Mouse (Mus musculus): ENCODE measurements at regions not wholly inside any gene's neighbourhood (a gene's known extent, or its start where the extent isn't known, plus 50 kb on each side); places are given as distances from the start of the nearest gene placed in this dataset.

- H3K27ac ChIP-seq (ENCODE audit: low read depth, low read length): no peak overlapping the region
- no peak for ATAC-seq (ENCODE audit: low FRiP score, low TSS enrichment)
- no peaks in the 10 kb centered on the region for H3K4me1 ChIP-seq (ENCODE audit: control insufficient read depth, insufficient read depth, low read length)
- H3K4me3 ChIP-seq (ENCODE audit: low read length): no peak overlapping the region
- no peak overlapping the region for H3K9ac ChIP-seq (ENCODE audit: low read depth, low read length)
- no peak overlapping the region for H3K4me2 ChIP-seq (replicated peaks; ENCODE audit: low read depth, low read length)
- 87% methylated on average over 6 of the region's 6 CpGs for WGBS
- H3K9me3 ChIP-seq (ENCODE audit: control insufficient read depth, low read length): no peaks in the 10 kb centered on the region
- H3K27me3 ChIP-seq (ENCODE audit: control insufficient read depth, insufficient read depth, low read length): no peaks in the 10 kb centered on the region
- H3K36me3 ChIP-seq (ENCODE audit: control insufficient read depth, insufficient read depth, low read length): no peaks in the 10 kb centered on the region
Observed at GRCm38 (mm10) chr7:118303921-118304320, 60.5 kb upstream of the Smg1 start.

DNA sequence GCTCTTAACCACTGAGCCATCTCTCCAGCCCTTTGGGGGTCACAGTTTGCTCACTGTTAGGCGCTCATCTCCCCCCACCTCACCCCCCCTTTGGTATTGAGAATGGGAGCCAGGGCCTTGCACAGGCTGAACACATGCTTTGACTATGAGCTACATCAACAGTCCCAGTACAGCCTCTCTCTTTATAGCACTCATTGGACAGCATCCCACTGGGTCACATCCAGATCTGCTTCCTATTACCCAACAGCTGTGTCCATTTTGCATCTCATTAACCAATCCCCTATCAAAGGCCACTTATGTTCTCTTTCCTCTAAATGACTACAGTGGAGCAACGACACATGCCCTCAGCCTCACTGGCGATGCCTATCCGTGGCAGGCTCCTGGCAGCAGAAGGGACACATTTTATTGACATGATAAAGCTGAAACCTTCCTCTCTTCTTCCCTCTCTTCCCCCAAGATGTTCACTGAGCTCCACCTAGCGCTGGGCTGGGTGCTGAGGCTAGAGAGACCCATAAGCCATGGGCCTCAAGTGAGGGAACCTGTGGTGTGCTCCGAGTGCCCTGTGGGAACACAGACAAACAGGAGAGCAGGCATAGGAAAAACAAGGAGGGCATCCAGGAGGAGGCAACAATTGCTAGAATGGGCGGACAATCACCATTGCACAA, 57.3 kb upstream of the Smg1 start:
- Histone ChIP-seq H3K36me3 (ENCODE audit: control insufficient read depth, insufficient read depth, low read length) (no peaks in the 10 kb centered on the region), H3K9me3 (ENCODE audit: control insufficient read depth, low read length) (no peaks in the 10 kb centered on the region), H3K9ac (ENCODE audit: low read depth, low read length) (no peak overlapping the region), H3K4me3 (ENCODE audit: low read length) (no peak overlapping the region), H3K4me2 (replicated peaks; ENCODE audit: low read depth, low read length) (no peak overlapping the region), H3K27me3 (ENCODE audit: control insufficient read depth, insufficient read depth, low read length) (no peaks in the 10 kb centered on the region), H3K4me1 (ENCODE audit: control insufficient read depth, insufficient read depth, low read length) (no peaks in the 10 kb centered on the region), H3K27ac (ENCODE audit: low read depth, low read length) (no peak overlapping the region)
- 71% methylated on average over 7 of the region's 7 CpGs for WGBS
- no peak; the same call in 1 of the 2 replicates for ATAC-seq (ENCODE audit: low FRiP score, low TSS enrichment)

DNA sequence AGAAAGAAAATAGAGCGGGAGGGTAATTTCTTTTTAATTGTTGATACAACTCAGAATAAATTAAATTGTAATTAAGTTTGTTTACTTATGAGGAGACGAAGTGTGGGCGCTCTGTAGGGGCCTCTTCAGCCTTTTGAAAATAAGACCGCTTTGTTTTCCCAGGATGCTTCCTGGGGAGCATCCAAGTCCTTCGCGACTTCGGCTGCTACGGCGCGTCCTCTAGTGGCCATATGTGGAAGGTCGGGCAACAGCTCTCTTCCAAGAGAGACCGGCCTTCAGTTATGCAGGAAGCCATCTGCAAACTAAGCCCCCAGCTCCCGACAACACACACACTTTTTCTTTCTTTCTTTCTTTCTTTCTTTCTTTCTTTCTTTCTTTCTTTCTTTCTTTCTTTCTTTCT, 54.1 kb upstream of the Smg1 start:
- H3K27ac ChIP-seq (ENCODE audit: low read depth, low read length): no peak overlapping the region
- no peaks in the 10 kb centered on the region for H3K36me3 ChIP-seq (ENCODE audit: control insufficient read depth, insufficient read depth, low read length)
- H3K9me3 ChIP-seq (ENCODE audit: control insufficient read depth, low read length): no peaks in the 10 kb centered on the region
- H3K4me3 ChIP-seq (ENCODE audit: low read length): no peak overlapping the region
- H3K4me2 ChIP-seq (replicated peaks; ENCODE audit: low read depth, low read length): 0 out of 2 replicates have a peak overlapping the region, but pooled peaks have one; percentile 11
- H3K9ac ChIP-seq (ENCODE audit: low read depth, low read length): no peak overlapping the region
- peak; percentile 83 for ATAC-seq (ENCODE audit: low FRiP score, low TSS enrichment)
- H3K27me3 ChIP-seq (ENCODE audit: control insufficient read depth, insufficient read depth, low read length): no peaks in the 10 kb centered on the region
- no peaks in the 10 kb centered on the region for H3K4me1 ChIP-seq (ENCODE audit: control insufficient read depth, insufficient read depth, low read length)
- 4% methylated on average over 13 of the region's 13 CpGs for WGBS

DNA sequence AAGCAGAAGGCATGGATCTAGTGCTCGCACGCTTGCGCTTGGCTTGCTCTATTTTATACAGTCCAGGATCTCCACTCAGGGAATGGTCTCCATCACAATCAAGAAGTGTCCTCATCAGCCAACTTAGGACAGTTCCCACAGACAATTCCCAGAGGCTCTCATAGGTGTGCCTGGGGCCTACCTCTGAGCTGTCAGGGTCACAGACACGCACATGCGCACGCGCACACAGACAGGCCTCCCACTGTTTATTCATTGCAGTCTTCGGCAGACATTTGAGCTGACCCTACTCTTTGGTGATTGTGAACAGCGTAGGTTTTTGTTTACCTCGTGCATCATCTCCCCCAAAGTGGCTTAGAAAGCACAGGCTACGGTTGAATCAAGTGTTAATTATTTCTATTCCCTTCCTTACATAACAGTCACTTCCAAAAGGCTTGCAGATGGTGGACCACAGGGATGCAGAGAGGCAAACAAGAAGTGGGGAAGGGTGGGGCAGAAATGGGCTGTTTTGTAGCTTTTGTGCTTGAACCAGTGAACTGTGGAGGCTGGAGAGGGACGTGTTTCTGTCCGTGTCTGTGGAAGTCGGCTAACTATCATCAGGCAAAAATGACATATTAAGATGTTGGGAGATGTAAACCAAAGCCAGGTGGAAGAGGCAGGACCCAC, 53.5 kb upstream of the Smg1 start:
- Histone ChIP-seq H3K27me3 (ENCODE audit: control insufficient read depth, insufficient read depth, low read length) (no peaks in the 10 kb centered on the region), H3K4me1 (ENCODE audit: control insufficient read depth, insufficient read depth, low read length) (no peaks in the 10 kb centered on the region), H3K9me3 (ENCODE audit: control insufficient read depth, low read length) (no peaks in the 10 kb centered on the region), H3K4me2 (replicated peaks; ENCODE audit: low read depth, low read length) (0 out of 2 replicates have a peak overlapping the region, but pooled peaks have one; percentile 11), H3K27ac (ENCODE audit: low read depth, low read length) (no peak overlapping the region), H3K36me3 (ENCODE audit: control insufficient read depth, insufficient read depth, low read length) (no peaks in the 10 kb centered on the region), H3K4me3 (ENCODE audit: low read length) (no peak overlapping the region), H3K9ac (ENCODE audit: low read depth, low read length) (no peak overlapping the region)
- WGBS: 60% methylated on average over 14 of the region's 14 CpGs
- ATAC-seq (ENCODE audit: low FRiP score, low TSS enrichment): no peak

- no peaks in the 10 kb centered on the region for H3K36me3 ChIP-seq (ENCODE audit: control insufficient read depth, insufficient read depth, low read length)
- no peaks in the 10 kb centered on the region for H3K4me1 ChIP-seq (ENCODE audit: control insufficient read depth, insufficient read depth, low read length)
- no peaks in the 10 kb centered on the region for H3K27me3 ChIP-seq (ENCODE audit: control insufficient read depth, insufficient read depth, low read length)
- no peaks in the 10 kb centered on the region for H3K9me3 ChIP-seq (ENCODE audit: control insufficient read depth, low read length)
- 83% methylated on average over 6 of the region's 6 CpGs for WGBS
- H3K4me3 ChIP-seq (ENCODE audit: low read length): no peak overlapping the region
- H3K9ac ChIP-seq (ENCODE audit: low read depth, low read length): no peak overlapping the region
- H3K4me2 ChIP-seq (replicated peaks; ENCODE audit: low read depth, low read length): no peak overlapping the region
- ATAC-seq (ENCODE audit: low FRiP score, low TSS enrichment): no peak
- H3K27ac ChIP-seq (ENCODE audit: low read depth, low read length): no peak overlapping the region
Observed at GRCm38 (mm10) chr7:118295855-118296254, 52.4 kb upstream of the Smg1 start.

GRCm38 (mm10) chr7:118295275-118295674, 51.8 kb upstream of the Smg1 start:
- Histone ChIP-seq H3K4me3 (ENCODE audit: low read length) (no peak overlapping the region), H3K9me3 (ENCODE audit: control insufficient read depth, low read length) (no peaks in the 10 kb centered on the region), H3K4me1 (ENCODE audit: control insufficient read depth, insufficient read depth, low read length) (no peaks in the 10 kb centered on the region), H3K4me2 (replicated peaks; ENCODE audit: low read depth, low read length) (no peak overlapping the region), H3K27ac (ENCODE audit: low read depth, low read length) (no peak overlapping the region), H3K27me3 (ENCODE audit: control insufficient read depth, insufficient read depth, low read length) (no peaks in the 10 kb centered on the region), H3K9ac (ENCODE audit: low read depth, low read length) (no peak overlapping the region), H3K36me3 (ENCODE audit: control insufficient read depth, insufficient read depth, low read length) (no peaks in the 10 kb centered on the region)
- no peak for ATAC-seq (ENCODE audit: low FRiP score, low TSS enrichment)
- 74% methylated on average over 11 of the region's 11 CpGs for WGBS

DNA sequence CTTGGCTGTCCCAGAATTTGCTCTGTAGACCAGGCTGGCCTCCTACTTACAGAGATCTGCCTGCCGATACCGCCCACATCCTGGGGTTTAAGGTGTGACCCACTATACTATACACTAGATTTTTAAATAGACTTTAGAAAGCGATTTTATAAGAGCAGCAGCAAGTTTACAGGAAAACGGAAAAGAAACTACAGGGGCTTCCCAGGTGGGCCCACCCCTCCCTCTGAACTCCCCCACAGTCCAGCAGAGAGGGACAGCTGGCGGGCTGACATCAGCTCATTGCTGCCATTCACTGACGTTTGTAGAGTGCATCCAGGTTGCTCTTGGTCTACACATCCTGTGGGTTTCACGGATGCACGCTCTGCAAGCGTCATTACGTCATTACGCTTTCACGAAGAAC, 51.2 kb upstream of the Smg1 start:
- no peaks in the 10 kb centered on the region for H3K27me3 ChIP-seq (ENCODE audit: control insufficient read depth, insufficient read depth, low read length)
- ATAC-seq (ENCODE audit: low FRiP score, low TSS enrichment): no peak
- no peak overlapping the region for H3K4me2 ChIP-seq (replicated peaks; ENCODE audit: low read depth, low read length)
- 91% methylated on average over 12 of the region's 12 CpGs for WGBS
- H3K4me1 ChIP-seq (ENCODE audit: control insufficient read depth, insufficient read depth, low read length): no peaks in the 10 kb centered on the region
- no peak overlapping the region for H3K9ac ChIP-seq (ENCODE audit: low read depth, low read length)
- no peaks in the 10 kb centered on the region for H3K9me3 ChIP-seq (ENCODE audit: control insufficient read depth, low read length)
- no peak overlapping the region for H3K27ac ChIP-seq (ENCODE audit: low read depth, low read length)
- no peaks in the 10 kb centered on the region for H3K36me3 ChIP-seq (ENCODE audit: control insufficient read depth, insufficient read depth, low read length)
- no peak overlapping the region for H3K4me3 ChIP-seq (ENCODE audit: low read length)
